ENCODE assay signal across 11 mouse cellular contexts in the genomic region with DNA sequence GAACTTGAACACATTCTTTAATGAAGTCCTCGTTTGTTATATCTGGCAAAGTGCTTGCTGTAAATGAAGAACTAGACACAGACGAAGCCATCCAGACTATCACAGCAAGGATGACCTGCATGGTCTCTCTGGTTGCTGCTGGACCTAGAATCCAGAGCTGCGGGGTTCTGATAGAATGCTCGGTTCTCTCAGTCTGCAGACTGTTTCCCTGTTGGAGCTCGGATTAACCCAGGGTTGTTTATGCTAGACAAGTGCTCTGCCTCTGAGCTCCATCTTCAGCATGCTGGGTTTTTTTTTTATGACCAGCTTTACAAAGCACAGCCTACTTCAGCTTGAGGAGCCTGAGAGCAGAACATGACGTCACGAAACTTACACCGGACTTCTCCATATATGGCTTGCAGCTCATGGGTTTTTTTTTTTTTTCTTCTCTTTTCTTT. TPM values are rescaled to one million over a fixed set of nuclear protein-coding genes. Genes with fewer than 3 reads are reported as not detected.
DNase-seq lines count a peak whose midpoint lies in the region; ATAC-seq and TF ChIP-seq lines count a peak whose summit lies in the region.
"Had no signal": no experiment of that assay in that cellular context is flagged by ENCODE, and none has a peak within 500 bp of the region (broad histone marks: within the 10 kb centered on the region; RNA-seq: fewer than 3 reads in every experiment).

No protein-coding gene starts in this region.

- no peaks in the 10 kb centered on the region for H3K4me1 ChIP-seq in liver, adult 2 months (ENCODE audit: control insufficient read depth, insufficient read depth, low read length)
- H3K4me1 ChIP-seq in intestine, embryonic 14.5 days (replicated peaks; ENCODE audit: control insufficient read depth, insufficient read depth, low read length) = no peaks in the 10 kb centered on the region
- peaks cover 75% of the 10 kb centered on the region for H3K4me1 ChIP-seq in megakaryocyte, embryonic 14.5 days
- H3K4me1 ChIP-seq in forebrain, embryonic 16.5 days (replicated peaks; ENCODE audit: control insufficient read depth, insufficient read depth, low read length) = no peaks in the 10 kb centered on the region
- H3K4me1 ChIP-seq: neural tube, embryonic 13.5 days had no signal

- no peaks in the 10 kb centered on the region for H3K79me2 ChIP-seq in liver, adult 2 months (ENCODE audit: control insufficient read depth, insufficient read depth, low read length)

- peak overlapping the region; percentile 30 for H3K4me3 ChIP-seq in liver, adult 2 months (ENCODE audit: insufficient read depth, low read depth, low read length)
- no peak overlapping the region for H3K4me3 ChIP-seq in intestine, embryonic 14.5 days (ENCODE audit: low read depth, low read length)
- peak overlapping the region; percentile 92 for H3K4me3 ChIP-seq in megakaryocyte, embryonic 14.5 days (replicated peaks)
- no peak overlapping the region for H3K4me3 ChIP-seq in forebrain, embryonic 16.5 days (replicated peaks; ENCODE audit: low read length)
- H3K4me3 ChIP-seq: neural tube, embryonic 13.5 days had no signal

- no peak for TF ChIP-seq POLR2A in liver, adult 2 months (IDR thresholded peaks at IDR 0.05; ENCODE audit: extremely low read depth, insufficient read depth, low read length)

- WGBS in liver, adult 2 months = 77% methylated on average over 8 of the region's 8 CpGs
- WGBS in intestine, embryonic 14.5 days = 46% methylated on average over 8 of the region's 8 CpGs
- 80% methylated on average over 8 of the region's 8 CpGs for WGBS in forebrain, embryonic 16.5 days

- no peaks in the 10 kb centered on the region for H3K9me3 ChIP-seq in intestine, embryonic 14.5 days (ENCODE audit: control insufficient read depth, low read length)
- no peaks in the 10 kb centered on the region for H3K9me3 ChIP-seq in megakaryocyte, embryonic 14.5 days
- H3K9me3 ChIP-seq in forebrain, embryonic 16.5 days (ENCODE audit: control insufficient read depth, low read length) = no peaks in the 10 kb centered on the region
- H3K9me3 ChIP-seq: G1E; neural tube, embryonic 13.5 days had no signal

- TF ChIP-seq CTCF in liver, adult 2 months (IDR thresholded peaks at IDR 0.05; ENCODE audit: low read depth, low read length) = no peak

- DNase-seq in liver, adult 2 months (ENCODE audit: extremely low read depth, low read depth, low spot score) = peak; percentile 22
- no peak for DNase-seq in liver
- no peak for DNase-seq in intestine, embryonic 14.5 days (ENCODE audit: low spot score)
- DNase-seq in yolk sac, embryonic 10.5 days (ENCODE audit: low spot score) = peak; percentile 52
- no peak for DNase-seq in urinary bladder, postnatal 25 days (ENCODE audit: low spot score)
- no peak for DNase-seq in urinary bladder, adult 18-20 months (ENCODE audit: low spot score in 2 of 2)
- DNase-seq: kidney, adult 18-20 months had no signal

- no peak overlapping the region for H3K9ac ChIP-seq in liver, adult 2 months (ENCODE audit: low read depth, low read length)
- no peak overlapping the region for H3K9ac ChIP-seq in intestine, embryonic 14.5 days (ENCODE audit: low read length)
- H3K9ac ChIP-seq in forebrain, embryonic 16.5 days (replicated peaks; ENCODE audit: low read depth, low read length) = no peak overlapping the region
- H3K9ac ChIP-seq: neural tube, embryonic 13.5 days had no signal

- peak; percentile 61; the same call in 1 of the 2 replicates for ATAC-seq in intestine, embryonic 14.5 days (replicated peaks; ENCODE audit: low FRiP score, low TSS enrichment, low read depth)
- ATAC-seq in forebrain, embryonic 16.5 days = no peak

- no peaks in the 10 kb centered on the region for H3K36me3 ChIP-seq in liver, adult 2 months (ENCODE audit: control insufficient read depth, insufficient read depth, low read length)
- H3K36me3 ChIP-seq in intestine, embryonic 14.5 days (ENCODE audit: control insufficient read depth, insufficient read depth, low read length) = no peaks in the 10 kb centered on the region
- H3K36me3 ChIP-seq in megakaryocyte, embryonic 14.5 days (replicated peaks; ENCODE audit: low read length) = peaks cover 19% of the 10 kb centered on the region
- no peaks in the 10 kb centered on the region for H3K36me3 ChIP-seq in forebrain, embryonic 16.5 days (ENCODE audit: control insufficient read depth, insufficient read depth)
- H3K36me3 ChIP-seq: G1E; neural tube, embryonic 13.5 days had no signal

- no peak overlapping the region for H3K4me2 ChIP-seq in intestine, embryonic 14.5 days (ENCODE audit: low read length)
- no peak overlapping the region for H3K4me2 ChIP-seq in forebrain, embryonic 16.5 days (ENCODE audit: low read length)
- H3K4me2 ChIP-seq: neural tube, embryonic 13.5 days had no signal

- H3K27me3 ChIP-seq in liver, adult 2 months (ENCODE audit: control insufficient read depth, insufficient read depth, low read length) = no peaks in the 10 kb centered on the region
- H3K27me3 ChIP-seq in intestine, embryonic 14.5 days (replicated peaks; ENCODE audit: control insufficient read depth, insufficient read depth, low read length) = no peaks in the 10 kb centered on the region
- H3K27me3 ChIP-seq in megakaryocyte, embryonic 14.5 days (replicated peaks) = no peaks in the 10 kb centered on the region
- H3K27me3 ChIP-seq in forebrain, embryonic 16.5 days (replicated peaks; ENCODE audit: control insufficient read depth, insufficient read depth, low read length) = no peaks in the 10 kb centered on the region
- H3K27me3 ChIP-seq: neural tube, embryonic 13.5 days had no signal

- H3K27ac ChIP-seq in liver, adult 2 months (replicated peaks; ENCODE audit: insufficient read depth, low read depth, low read length) = no peak overlapping the region
- H3K27ac ChIP-seq in intestine, embryonic 14.5 days (ENCODE audit: low read depth) = no peak overlapping the region
- no peak overlapping the region for H3K27ac ChIP-seq in forebrain, embryonic 16.5 days (ENCODE audit: low read length)
- H3K27ac ChIP-seq: neural tube, embryonic 13.5 days had no signal

RNA-seq across cellular contexts. Expression of a gene that starts 5.5 kb away (rescaled TPM):
- 1.0 and 3.2 TPM in 2 replicates for total RNA-seq in liver, adult 2 months (2014; rRNA removed)
- polyA plus RNA-seq in liver, adult 2 months (2012; rRNA removed) = 0.32 and 0.90 TPM in 2 replicates
- 9.7 and 10.1 TPM in 2 replicates for polyA plus RNA-seq in intestine, embryonic 14.5 days (2014; fragmentation: Nextera tagmentation; extraction: Ambion mirVana)
- polyA plus RNA-seq in megakaryocyte, embryonic 14.5 days (2012; ENCODE audit: insufficient read depth, low replicate concordance) = 2.8 and 4.5 TPM in 2 replicates
- polyA plus RNA-seq in forebrain, embryonic 16.5 days (2015; fragmentation: Nextera tagmentation; extraction: Ambion mirVana) = 0.42 and 1.0 TPM in 2 replicates

RNA-seq across cellular contexts. Expression of a gene that starts 24.5 kb away (rescaled TPM):
- 13.2 and 13.6 TPM in 2 replicates for total RNA-seq in liver, adult 2 months (2014; rRNA removed)
- polyA plus RNA-seq in liver, adult 2 months (2012; rRNA removed) = 2.6 and 3.0 TPM in 2 replicates
- polyA plus RNA-seq in intestine, embryonic 14.5 days (2014; fragmentation: Nextera tagmentation; extraction: Ambion mirVana) = 47.4 and 47.6 TPM in 2 replicates
- 0.95 and 2.0 TPM in 2 replicates for polyA plus RNA-seq in megakaryocyte, embryonic 14.5 days (2012; ENCODE audit: insufficient read depth, low replicate concordance)
- 51.1 and 56.2 TPM in 2 replicates for polyA plus RNA-seq in forebrain, embryonic 16.5 days (2015; fragmentation: Nextera tagmentation; extraction: Ambion mirVana)

Comparison
In these comparisons a context has a peak if more than half of its experiments do, and no peak if none do; other contexts are left out.
1. DNase-seq: peak in liver, adult 2 months (single experiment) and yolk sac, embryonic 10.5 days (single experiment); none in liver (single experiment), intestine, embryonic 14.5 days (single experiment), urinary bladder, postnatal 25 days (single experiment) and urinary bladder, adult 18-20 months (0 of 2).
2. H3K4me3 ChIP-seq: peak in liver, adult 2 months (single experiment) and megakaryocyte, embryonic 14.5 days (single experiment); none in intestine, embryonic 14.5 days (single experiment) and forebrain, embryonic 16.5 days (single experiment).
3. RNA of a gene that starts 24.5 kb away (polyA plus RNA-seq): 51.1 to 56.2 TPM in forebrain, embryonic 16.5 days and 47.4 to 47.6 TPM in intestine, embryonic 14.5 days; 2.6 to 3.0 TPM in liver, adult 2 months and 0.95 to 2.0 TPM in megakaryocyte, embryonic 14.5 days; every median in the first group is over 10 times any median in the second.